Mouse (Mus musculus) testis, postnatal 10 days (tissue): ENCODE results near the gene Phb.
"Not testable (repeated sequence)": the region's sequence is repeated elsewhere in the genome, so short reads cannot be mapped to it uniquely, and the experiment has no call there.

Experiments used
- DNase-seq: peaks from one replicate; pipeline ENCODE4 v3.0.0; 2021; ENCODE audit warnings: low spot score

Gene Phb

GRCm38 (mm10) chr11:95650981-95651380 lies 15.8 kb upstream of the Phb start:
- no peak for DNase-seq

- no peak for DNase-seq
These were observed 9.3 kb upstream of the Phb start for GRCm38 (mm10) chr11:95657449-95657848.

- DNase-seq: peak; percentile 65
These were observed 420 bp downstream of the Phb start for GRCm38 (mm10) chr11:95667177-95667576.

GRCm38 (mm10) chr11:95668086-95668485 lies 1.3 kb downstream of the Phb start:
- not testable (repeated sequence) for DNase-seq

- DNase-seq: no peak
These were observed 8.7 kb downstream of the Phb start for GRCm38 (mm10) chr11:95675498-95675897.

GRCm38 (mm10) chr11:95676307-95676706 lies 9.6 kb downstream of the Phb start:
- peak; percentile 72 for DNase-seq

GRCm38 (mm10) chr11:95677925-95678701 lies 11.4 kb downstream of the Phb start:
- no peak for DNase-seq

GRCm38 (mm10) chr11:95681995-95682601 lies 15.3 kb downstream of the Phb start:
- DNase-seq: no peak

- DNase-seq: no peak
These were observed 16.2 kb downstream of the Phb start for GRCm38 (mm10) chr11:95682946-95683345.

- peak; percentile 78 for DNase-seq
These were observed 19.3 kb downstream of the Phb start for GRCm38 (mm10) chr11:95686031-95686430.

- no peak for DNase-seq
These were observed 20.4 kb downstream of the Phb start for GRCm38 (mm10) chr11:95687084-95687656.

GRCm38 (mm10) chr11:95688515-95688914 lies 21.8 kb downstream of the Phb start:
- no peak for DNase-seq

- DNase-seq: no peak
These were observed 22.2 kb downstream of the Phb start for GRCm38 (mm10) chr11:95688981-95689380.

- DNase-seq: no peak
These were observed 22.8 kb downstream of the Phb start for GRCm38 (mm10) chr11:95689544-95689943.

GRCm38 (mm10) chr11:95698541-95698940 lies 31.8 kb downstream of the Phb start:
- DNase-seq: no peak

- DNase-seq: no peak
These were observed 34.3 kb downstream of the Phb start for GRCm38 (mm10) chr11:95700778-95701739.

- DNase-seq: no peak
These were observed 37.5 kb downstream of the Phb start for GRCm38 (mm10) chr11:95704032-95704969.

GRCm38 (mm10) chr11:95704970-95705330 lies 38.2 kb downstream of the Phb start:
- no peak for DNase-seq

GRCm38 (mm10) chr11:95709534-95710040 lies 42.8 kb downstream of the Phb start:
- DNase-seq: no peak

GRCm38 (mm10) chr11:95710478-95710877 lies 43.7 kb downstream of the Phb start:
- no peak for DNase-seq

GRCm38 (mm10) chr11:95712085-95712562 lies 45.4 kb downstream of the Phb start:
- no peak for DNase-seq
